Mouse (Mus musculus) thymus, postnatal 4 days (tissue): ENCODE measurements around the gene Cnnm2.
"Not testable (repeated sequence)": the region's sequence is repeated elsewhere in the genome, so short reads cannot be mapped to it uniquely, and the experiment has no call there.

ENCODE experiments used
- DNase-seq: peaks from one replicate; pipeline ENCODE4 v3.0.0; 2021

Cnnm2 gene

GRCm38 (mm10) chr19:46761247-46761946 lies at the start of gene Cnnm2:
Cnnm2 (plus strand) TSS chr19:46761596.
- peak; percentile 100 for DNase-seq

DNA sequence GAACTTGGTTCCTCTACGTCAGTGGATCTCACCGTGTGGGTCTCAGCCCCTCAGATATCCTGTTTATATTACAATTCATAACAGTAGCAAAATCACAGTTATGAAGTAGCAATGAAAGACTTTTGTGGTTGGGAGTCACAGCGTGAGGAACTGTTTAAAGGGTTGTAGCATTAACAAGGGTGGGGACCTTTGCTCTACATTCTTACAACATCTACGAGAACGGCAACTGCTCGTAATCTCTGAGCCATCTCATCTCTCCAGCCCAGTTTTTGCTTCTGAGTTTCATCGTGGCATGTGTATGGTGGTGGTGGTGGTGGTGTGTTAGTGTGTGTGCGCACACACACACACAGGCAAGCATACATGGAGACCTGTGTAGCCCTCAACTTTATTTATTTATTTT lies 47.2 kb upstream of the Cnnm2 start:
- DNase-seq = no peak

- DNase-seq = no peak
Observed at GRCm38 (mm10) chr19:46715016-46715415, 46.4 kb upstream of the Cnnm2 start.

GRCm38 (mm10) chr19:46718150-46718549 lies 43.2 kb upstream of the Cnnm2 start:
- DNase-seq = no peak

DNA sequence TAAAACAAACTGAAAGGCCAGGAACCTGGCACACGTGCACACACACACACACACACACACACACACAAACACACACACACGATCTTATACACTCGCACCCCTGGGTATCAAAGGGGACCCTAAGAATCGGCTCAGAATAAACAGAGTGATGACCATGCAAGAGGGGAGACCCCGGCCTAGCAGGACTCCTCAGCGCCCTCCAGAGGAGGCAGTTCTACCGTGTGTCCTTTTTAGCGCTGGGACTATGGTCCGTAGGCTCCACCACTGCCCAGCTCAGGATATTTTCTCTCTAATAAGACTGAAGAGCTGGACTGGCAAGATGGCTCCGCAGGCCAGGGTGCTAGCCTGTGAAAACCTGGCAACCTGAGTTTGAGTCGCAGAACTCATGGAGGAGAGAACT lies 37.0 kb upstream of the Cnnm2 start:
- DNase-seq = no peak

DNA sequence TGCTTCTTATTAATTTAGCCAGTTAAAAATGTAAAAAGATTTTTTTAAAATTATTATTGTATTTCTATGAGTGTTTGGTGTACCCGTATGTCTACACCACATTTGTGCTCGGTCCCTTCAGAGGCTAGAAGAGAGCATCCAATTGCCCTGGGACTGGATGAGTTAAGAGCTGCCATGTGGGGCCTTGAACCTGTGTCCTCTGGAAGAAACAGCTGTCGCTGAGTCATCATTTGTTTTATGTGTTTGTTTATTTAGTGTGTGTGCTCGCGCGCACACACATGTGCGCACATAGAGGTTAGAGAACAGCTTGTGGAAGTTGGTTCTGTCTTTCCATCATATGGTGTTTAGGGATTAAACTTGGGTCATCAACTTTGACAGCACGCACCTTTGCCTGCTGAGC lies 35.3 kb upstream of the Cnnm2 start:
- DNase-seq = no peak

GRCm38 (mm10) chr19:46727140-46727736 lies 34.2 kb upstream of the Cnnm2 start:
- no peak for DNase-seq

GRCm38 (mm10) chr19:46727945-46728540 lies 33.4 kb upstream of the Cnnm2 start:
- DNase-seq = no peak

DNA sequence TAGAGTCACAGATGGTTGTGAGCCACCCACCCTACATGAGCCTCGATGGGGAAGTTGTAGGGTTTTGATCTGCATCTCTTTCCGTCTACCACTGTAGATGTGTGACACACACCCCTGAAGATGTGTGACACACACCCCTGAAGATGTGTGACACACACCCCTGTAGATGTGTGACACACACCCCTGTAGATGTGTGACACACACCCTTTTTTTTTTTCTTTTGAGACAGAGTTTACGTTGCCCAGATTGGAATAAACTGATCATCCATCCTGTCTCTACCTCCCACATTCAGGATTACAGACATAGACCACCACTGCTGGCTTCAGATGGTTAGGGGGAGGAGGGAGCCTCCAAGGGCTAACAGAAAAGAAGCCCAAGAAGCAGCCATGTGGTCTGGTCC lies 32.5 kb upstream of the Cnnm2 start:
- no peak for DNase-seq

GRCm38 (mm10) chr19:46731351-46731750 lies 30.0 kb upstream of the Cnnm2 start:
- DNase-seq = no peak

DNA sequence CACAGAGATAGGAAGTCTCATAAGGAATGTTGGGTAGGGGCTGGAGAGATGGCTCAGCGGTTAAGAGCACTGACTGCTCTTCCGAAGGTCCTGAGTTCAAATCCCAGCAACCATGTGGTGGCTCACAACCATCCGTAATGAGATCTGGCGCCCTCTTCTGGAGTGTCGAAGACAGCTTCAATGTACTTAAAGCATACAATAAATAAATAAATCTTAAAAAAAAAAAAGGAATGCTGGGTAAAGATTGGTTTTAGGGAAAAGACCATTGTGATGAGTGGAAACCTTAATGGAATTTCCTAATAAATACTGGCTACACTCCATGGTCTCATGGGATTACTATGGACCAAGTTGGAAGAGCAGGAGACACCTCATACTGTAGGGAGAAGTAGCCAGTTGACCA lies 28.7 kb upstream of the Cnnm2 start:
- DNase-seq = peak; percentile 39

- DNase-seq = no peak
Observed at GRCm38 (mm10) chr19:46733626-46734025, 27.8 kb upstream of the Cnnm2 start.

DNA sequence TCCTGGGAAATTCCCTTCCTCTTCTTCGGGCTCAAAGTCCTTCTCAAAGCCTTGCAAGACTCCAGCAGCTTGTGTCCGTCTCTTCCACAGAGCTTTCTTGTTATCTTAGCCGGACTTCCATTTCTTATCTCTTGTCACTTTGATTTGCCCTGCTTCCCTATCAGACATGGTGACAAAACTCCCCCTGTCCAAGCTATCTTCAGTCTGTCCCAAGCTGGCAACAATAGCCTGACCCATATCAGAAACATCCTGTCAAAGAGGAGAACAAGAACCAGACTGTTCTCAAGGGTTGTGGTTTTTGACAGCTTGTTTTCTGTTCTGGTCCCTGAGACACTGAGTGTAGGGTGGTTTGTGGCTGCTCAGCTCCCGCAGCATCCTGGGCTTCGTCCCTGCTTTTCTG lies 26.2 kb upstream of the Cnnm2 start:
- no peak for DNase-seq

GRCm38 (mm10) chr19:46737106-46737505 lies 24.3 kb upstream of the Cnnm2 start:
- DNase-seq = peak; percentile 59

DNA sequence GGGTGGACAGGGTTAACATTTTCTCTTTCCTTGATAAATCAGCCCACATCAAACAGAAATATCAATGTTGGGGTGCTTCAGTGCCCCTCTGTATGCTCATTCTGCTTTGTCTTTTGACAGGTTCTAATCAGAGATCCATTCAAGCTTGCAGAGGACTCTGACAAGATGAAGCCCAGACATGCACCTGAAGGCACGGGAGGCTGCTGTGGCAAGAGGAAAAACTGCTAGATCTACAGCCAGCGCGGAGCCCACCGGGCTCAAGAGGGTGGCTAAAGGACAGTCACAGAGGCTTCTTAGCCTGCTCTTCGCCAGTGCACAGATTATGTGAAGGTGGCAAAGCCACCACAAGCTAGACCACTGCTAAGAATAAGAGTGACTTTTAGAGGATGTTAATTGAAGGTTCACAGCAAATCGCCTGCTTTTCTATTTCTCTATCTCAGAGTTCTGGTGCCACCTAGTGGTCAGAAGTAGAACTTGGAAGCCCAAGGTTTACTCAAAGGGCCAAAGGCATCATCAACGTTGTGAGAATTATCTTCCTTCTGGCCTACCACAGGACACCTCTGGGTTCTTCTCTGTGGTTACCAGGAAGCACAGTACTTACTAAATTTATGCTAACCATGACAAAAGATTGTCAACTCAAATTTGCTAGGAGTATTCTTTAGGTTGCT lies 20.9 kb upstream of the Cnnm2 start:
- DNase-seq = peak; percentile 77

- DNase-seq = no peak
Observed at GRCm38 (mm10) chr19:46741574-46741973, 19.8 kb upstream of the Cnnm2 start.

DNA sequence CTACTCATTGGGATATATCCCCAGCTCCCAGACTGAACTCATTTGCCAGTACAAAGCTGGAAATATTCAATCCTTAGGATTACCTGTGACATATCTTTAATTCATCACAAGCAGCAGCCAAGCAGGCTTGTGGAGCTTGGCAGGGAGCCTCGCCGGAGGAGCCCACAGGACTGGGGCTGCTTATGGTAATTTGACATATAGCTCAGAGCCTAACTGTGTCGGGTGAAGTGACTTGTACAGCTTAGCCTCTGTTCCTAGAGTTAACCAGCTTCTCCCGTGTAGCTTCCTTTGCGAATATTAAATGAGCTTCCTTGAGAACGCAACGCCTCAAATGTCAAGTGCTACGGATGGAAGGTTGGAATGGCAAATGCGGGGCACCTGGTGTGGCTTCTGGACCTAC lies 16.7 kb upstream of the Cnnm2 start:
- no peak for DNase-seq

DNA sequence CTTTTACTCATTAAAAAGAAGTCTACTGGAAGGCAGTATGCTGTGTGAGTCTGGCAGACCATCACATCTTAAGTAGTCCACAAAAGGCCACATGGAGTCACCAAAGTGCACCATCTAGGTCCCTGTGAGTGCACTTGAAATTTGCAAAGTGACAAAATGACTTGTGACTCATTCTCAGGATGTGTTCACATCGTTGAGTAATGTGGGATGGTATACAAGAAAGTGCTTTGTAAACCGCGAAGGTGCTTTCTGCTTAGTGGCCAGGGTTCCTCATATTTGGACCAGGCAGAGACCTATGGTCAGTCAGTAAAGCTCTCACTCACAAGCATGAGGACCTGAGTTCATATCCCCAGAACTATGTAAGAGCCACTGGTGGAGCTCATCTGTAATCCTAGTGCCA lies 13.6 kb upstream of the Cnnm2 start:
- DNase-seq = no peak

DNA sequence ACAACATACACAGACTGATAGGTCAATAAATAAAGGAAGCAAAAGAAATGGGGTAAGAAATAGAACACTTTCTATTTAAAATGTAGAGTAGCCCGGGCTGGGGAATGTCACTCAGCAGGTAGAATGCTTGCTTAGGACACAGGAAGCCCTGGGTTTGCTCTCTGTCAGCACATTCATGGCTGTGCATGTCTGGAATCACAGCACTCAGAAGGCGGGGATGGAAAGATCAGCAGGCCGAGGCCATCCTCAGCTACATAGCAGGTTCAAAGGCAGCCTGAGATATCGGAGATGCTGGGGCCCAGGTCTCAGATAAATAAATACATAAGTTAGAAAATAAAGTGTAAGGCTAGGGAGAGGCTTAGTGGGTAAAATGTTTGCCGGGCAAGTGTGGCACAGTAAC lies 9.2 kb upstream of the Cnnm2 start:
- DNase-seq = no peak

DNA sequence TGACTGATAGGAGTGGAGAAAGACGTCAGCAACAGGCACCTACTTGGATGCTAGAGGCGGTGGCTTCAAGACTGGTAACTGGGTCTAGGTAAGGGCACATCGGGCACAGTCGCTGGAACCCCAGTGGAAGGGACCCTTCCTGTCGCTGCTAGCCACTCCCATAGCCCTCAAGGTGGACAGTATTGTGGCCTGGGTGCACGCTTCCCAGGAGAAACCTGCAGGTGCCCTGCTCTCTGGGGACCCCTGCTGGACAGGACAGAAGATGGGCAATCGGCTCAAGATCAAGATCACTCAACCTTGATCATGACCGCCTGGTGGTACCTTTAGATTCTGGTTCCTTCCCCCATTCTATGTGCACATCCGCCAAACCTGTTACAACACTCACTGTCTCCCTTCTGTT lies 6.3 kb upstream of the Cnnm2 start:
- peak; percentile 74 for DNase-seq

GRCm38 (mm10) chr19:46756221-46756620 lies 5.2 kb upstream of the Cnnm2 start:
- DNase-seq = no peak

- peak; percentile 35 for DNase-seq
Observed at GRCm38 (mm10) chr19:46759096-46759495, 2.3 kb upstream of the Cnnm2 start.

- DNase-seq = not testable (repeated sequence)
Observed at GRCm38 (mm10) chr19:46759909-46760308, 1.5 kb upstream of the Cnnm2 start.
